9 mouse cellular contexts compared by ENCODE assay signal in genomic region chr3:63295237-63295636, GRCm38 (mm10). TPM values are rescaled to one million over a fixed set of nuclear protein-coding genes. Genes with fewer than 3 reads are reported as not detected.
DNase-seq lines count a peak whose midpoint lies in the region.
"Had no signal": no experiment of that assay in that cellular context is flagged by ENCODE, and none has a peak within 500 bp of the region (broad histone marks: within the 10 kb centered on the region; RNA-seq: fewer than 3 reads in every experiment).

No protein-coding gene starts in this region.

- peak overlapping the region; percentile 86 for H3K27ac ChIP-seq in brown adipose tissue, adult 24 weeks (replicated peaks; ENCODE audit: low read depth, low read length)

- peak overlapping the region; percentile 88 for H3K4me3 ChIP-seq in brown adipose tissue, adult 24 weeks (ENCODE audit: insufficient read depth, low read depth, low read length)

- peak; percentile 10 for DNase-seq in gastrocnemius, adult 18-20 months (ENCODE audit: low spot score)
- no peak for DNase-seq in gastrocnemius, postnatal 25 days
- DNase-seq in gastrocnemius, postnatal 4 days (ENCODE audit: low spot score in 2 of 2) = peak; percentile 22 to 46
- DNase-seq in kidney, adult 18-20 months = peak; percentile 65
- peak; percentile 41 to 53 for DNase-seq in lung, adult 18-20 months
- DNase-seq in ovary, postnatal 14 days (ENCODE audit: low spot score) = peak; percentile 43
- DNase-seq in c-Kit-positive CD71-positive TER-119-positive erythroid progenitor cells, embryonic 14.5 days (ENCODE audit: low spot score) = no peak

- H3K4me1 ChIP-seq in brown adipose tissue, adult 24 weeks (ENCODE audit: control insufficient read depth, insufficient read depth, insufficient read length, low read length) = no peaks in the 10 kb centered on the region

RNA-seq across cellular contexts. Expression of gene Mme, which starts 53.9 kb away (rescaled TPM):
- 1 to 10 TPM; 4.3 to 5.5 TPM for total RNA-seq in gastrocnemius, adult 18-20 months (2021)
- 1 to 10 TPM; 3.2 to 4.7 TPM for total RNA-seq in gastrocnemius, postnatal 25 days (2021)
- 98.1 and 154 TPM in 2 replicates for polyA plus RNA-seq in brown adipose tissue, adult 24 weeks (2012; ENCODE audit: insufficient read depth, insufficient read length, missing spikeins)
- total RNA-seq in gastrocnemius, postnatal 4 days (2021) = 10 to 100 TPM in 1 of 2 experiments, 1 to 10 TPM in 1; 9.4 to 11.0 TPM
- total RNA-seq: CH12.LX had no signal

Comparison
In these comparisons a context has a peak if more than half of its experiments do, and no peak if none do; other contexts are left out.
1. DNase-seq: peak in gastrocnemius, adult 18-20 months (single experiment), gastrocnemius, postnatal 4 days (2 of 2), kidney, adult 18-20 months (single experiment), lung, adult 18-20 months (2 of 2) and ovary, postnatal 14 days (single experiment); none in gastrocnemius, postnatal 25 days (single experiment) and c-Kit-positive CD71-positive TER-119-positive erythroid progenitor cells, embryonic 14.5 days (single experiment).